Mouse (Mus musculus) thymus, adult 2 months (tissue): ENCODE measurements around the gene Resp18.

Source experiments
- CTCF ChIP-seq: fragments of 200-500 bp; IDR thresholded peaks from 2 replicates; pipeline ENCODE4 v1.5.1; 2012; ENCODE audit warnings: mild to moderate bottlenecking, control low read depth, low read length, moderate library complexity, borderline replicate concordance; ENCODE audit not compliant: control insufficient read depth, poor library complexity, insufficient read depth; ENCODE audit errors: extremely low read depth
- POLR2A ChIP-seq: fragments of 200-500 bp; IDR thresholded peaks from 2 replicates; pipeline ENCODE4 v1.6.1; 2012; ENCODE audit warnings: mild to moderate bottlenecking, low read length, control low read depth, moderate library complexity; ENCODE audit not compliant: control insufficient read depth, poor library complexity, insufficient read depth; ENCODE audit errors: extremely low read depth

- TF ChIP-seq CTCF (no peak), POLR2A (no peak)
Observed at GRCm38 (mm10) chr1:75262969-75263951, 15.0 kb downstream of the Resp18 start.
